Mouse (Mus musculus): Measurements from ENCODE around the gene 2610528J11Rik.

- TF ChIP-seq POLR2A (IDR thresholded peaks at IDR 0.05; ENCODE audit: borderline replicate concordance, low read depth, low read length) (no peak), CTCF (IDR thresholded peaks at IDR 0.05; ENCODE audit: low read depth, low read length) (no peak)
These were observed 16.9 kb downstream of the 2610528J11Rik start, which contains the start of gene Tmem125 for GRCm38 (mm10) chr4:118543592-118544260.

Measured in bone marrow macrophage, adult 2 months (primary cell).